Mouse (Mus musculus): Measurements from ENCODE around the gene Sfrp4.

DNA sequence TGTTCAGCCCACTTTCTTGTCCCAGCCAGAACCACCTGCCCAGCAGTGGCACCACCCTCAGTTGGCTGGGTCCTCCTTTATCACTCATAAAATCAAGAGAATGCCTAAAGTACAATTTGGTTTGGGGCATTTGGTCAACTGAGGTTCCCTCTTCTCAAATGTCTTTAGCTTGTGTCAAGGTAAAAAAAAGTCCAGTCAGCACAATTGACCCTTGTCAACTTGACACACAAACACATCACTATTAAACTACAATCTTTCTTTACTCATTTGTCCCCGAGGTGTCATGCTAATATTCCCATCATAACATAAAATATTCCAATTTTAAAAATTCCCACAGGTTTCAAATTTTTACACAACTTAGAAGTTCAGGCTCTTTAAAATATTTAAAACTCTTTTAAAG lies 8.6 kb upstream of the Sfrp4 start:
- TF ChIP-seq EP300 (IDR thresholded peaks at IDR 0.05; ENCODE audit: low read depth) (no peak), CTCF (IDR thresholded peaks at IDR 0.05; ENCODE audit: low read depth) (no peak)

Measured in liver, postnatal 0 days (tissue).